Mouse (Mus musculus) embryonic fibroblast, embryonic 13.5 days (primary cell): ENCODE data around the gene Vwa8. TPM values are rescaled to one million over a fixed set of nuclear protein-coding genes. Genes with fewer than 3 reads are reported as not detected.

Experiments used
- H3K27ac ChIP-seq: 2 replicates; pipeline ENCODE4 v1.5.1; 2012; ENCODE audit warnings: low read length, control low read depth, inconsistent platforms; ENCODE audit not compliant: insufficient read depth
- H3K4me1 ChIP-seq: 2 replicates; pipeline ENCODE4 v1.6.1; 2011; ENCODE audit warnings: low read length; ENCODE audit not compliant: control insufficient read depth, insufficient read depth
- H3K4me3 ChIP-seq: 2 replicates; pipeline ENCODE4 v1.5.1; 2011; ENCODE audit warnings: mild to moderate bottlenecking, control low read depth, low read length; ENCODE audit not compliant: insufficient read depth
- CTCF ChIP-seq: IDR thresholded peaks from 2 replicates; pipeline ENCODE4 v1.5.1; 2011; ENCODE audit warnings: mild to moderate bottlenecking, control low read depth, low read length, moderate library complexity, borderline replicate concordance; ENCODE audit not compliant: insufficient read depth
- POLR2A ChIP-seq: IDR thresholded peaks from 2 replicates; pipeline ENCODE4 v1.6.1; 2011; ENCODE audit warnings: low read depth, mild to moderate bottlenecking, control low read depth, low read length, moderate library complexity
- polyA plus RNA-seq: library from polyadenylated mRNA; stranded (reverse); fragments of >200 nt; gene quantifications from 2 replicates; pipeline ENCODE4 v1.2.4, GENCODE M21; 2011; ENCODE audit warnings: low read depth; ENCODE audit not compliant: missing spikeins, insufficient read length

Gene Vwa8
- polyA plus RNA-seq, 1 experiment = 20.1 TPM

GRCm38 (mm10) chr14:79251727-79252285 is 403.0 kb downstream of the Vwa8 start:
- no peak overlapping the region for H3K4me3 ChIP-seq
- no peak overlapping the region for H3K27ac ChIP-seq
- peaks cover 7% of the 10 kb centered on the region; the same call in 1 of the 2 replicates for H3K4me1 ChIP-seq
- TF ChIP-seq CTCF = no peak
- TF ChIP-seq POLR2A = no peak

Other genes with a start within 250 kb of the Vwa8 start
- gene Dgkh, start 116.3 kb upstream of the Vwa8 start, polyA plus RNA-seq = 11.1 and 13.7 TPM in 2 replicates